Mouse (Mus musculus): ENCODE results near the gene Klhl9.

The Klhl9 gene

DNA sequence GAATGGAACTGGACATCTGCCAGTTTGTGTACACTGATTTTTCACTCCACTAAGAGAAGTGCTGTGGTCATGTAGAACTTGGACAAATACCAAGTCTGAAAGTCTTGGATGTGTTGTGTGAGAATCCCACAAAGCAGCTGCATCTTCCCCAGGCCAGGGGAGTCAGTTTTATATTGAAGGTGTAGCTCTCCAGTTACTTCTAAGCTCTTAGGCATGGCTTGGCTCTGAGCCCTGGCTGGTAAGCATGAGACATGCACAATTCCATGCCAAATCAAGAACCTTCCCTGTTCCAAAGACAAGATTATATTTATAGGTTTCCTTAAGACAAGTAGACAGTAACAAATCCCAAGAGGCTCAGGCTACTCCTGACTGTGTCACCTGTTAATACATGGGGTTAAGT is 7.2 kb downstream of the Klhl9 start:
- no peak for DNase-seq (ENCODE audit: extremely low spot score)

DNA sequence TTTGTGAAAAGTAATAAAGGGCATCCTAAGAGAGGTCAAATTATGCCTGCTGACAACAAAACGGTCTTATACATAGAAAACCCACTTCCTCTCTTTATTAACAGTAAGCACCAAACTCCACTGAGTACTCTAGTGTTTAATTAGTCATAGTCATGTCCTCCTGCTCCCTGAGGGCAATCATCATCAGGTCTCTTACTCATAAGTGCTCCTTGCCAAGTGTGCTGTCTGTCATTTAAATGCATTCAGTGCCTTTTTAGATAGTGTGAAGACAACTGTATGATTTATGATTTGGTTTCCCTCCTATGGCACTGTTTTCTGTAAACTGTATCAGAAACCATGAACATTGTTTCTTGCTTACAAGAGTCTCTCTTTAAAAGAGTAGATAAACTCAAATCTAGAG is 8.0 kb downstream of the Klhl9 start:
- no peak for DNase-seq (ENCODE audit: extremely low spot score)

DNA sequence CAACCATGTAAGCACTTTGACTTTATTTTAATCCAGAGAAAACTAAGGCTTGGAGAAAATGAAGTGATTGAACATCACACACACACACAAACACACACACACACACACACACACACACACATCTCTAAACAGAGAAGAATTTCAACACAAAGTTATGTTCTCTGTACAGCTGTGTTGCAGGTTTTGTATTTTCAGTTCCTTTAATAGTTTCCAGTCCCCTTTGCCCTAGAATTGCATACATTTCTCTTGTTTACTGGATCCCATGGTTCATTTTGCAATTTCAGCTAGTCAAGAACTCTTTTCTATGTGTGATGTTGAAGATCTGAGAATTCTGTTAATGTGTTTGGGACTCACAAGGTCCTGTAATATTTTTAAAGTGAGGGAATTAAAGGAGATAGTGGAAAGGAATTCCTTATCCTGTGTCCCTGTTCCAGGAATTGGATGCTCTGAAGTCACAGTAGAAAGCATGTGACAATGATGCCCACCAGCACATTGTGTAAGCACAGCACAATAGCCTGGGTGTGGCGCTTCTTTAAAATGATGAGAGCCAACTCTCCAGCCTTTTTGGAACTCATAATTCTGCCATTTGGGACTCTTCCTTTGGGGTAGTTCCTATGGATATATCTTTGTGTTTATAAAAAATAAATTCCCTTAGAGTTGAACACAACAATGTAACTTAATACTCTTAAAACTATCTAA is 15.0 kb downstream of the Klhl9 start:
- DNase-seq (ENCODE audit: extremely low spot score), result no peak

- DNase-seq (ENCODE audit: extremely low spot score), result no peak
Observed at GRCm38 (mm10) chr4:88705924-88706323, 16.3 kb downstream of the Klhl9 start.

DNA sequence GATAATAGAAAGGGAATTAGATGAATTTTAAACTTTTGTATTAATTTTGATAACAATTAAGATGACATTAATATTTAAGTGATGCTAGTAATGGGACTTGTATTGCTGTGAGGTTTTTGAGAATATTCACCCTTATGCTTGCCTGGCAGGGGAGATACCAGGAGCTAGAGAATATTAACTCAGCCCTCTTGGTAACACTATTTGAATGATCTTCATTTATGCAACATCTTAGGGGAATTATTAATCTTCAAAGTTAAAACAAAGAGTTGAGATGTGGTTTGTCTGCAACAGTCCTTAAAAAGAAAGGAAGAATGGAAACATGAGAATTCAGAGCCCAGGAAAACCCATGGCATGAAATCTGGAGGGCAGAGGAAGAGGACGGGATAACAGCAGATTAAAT is 23.0 kb downstream of the Klhl9 start:
- DNase-seq (ENCODE audit: extremely low spot score), result no peak

GRCm38 (mm10) chr4:88698781-88699180 is 23.5 kb downstream of the Klhl9 start:
- no peak for DNase-seq (ENCODE audit: extremely low spot score)

GRCm38 (mm10) chr4:88697753-88698152 is 24.5 kb downstream of the Klhl9 start:
- no peak for DNase-seq (ENCODE audit: extremely low spot score)

GRCm38 (mm10) chr4:88697108-88697507 is 25.2 kb downstream of the Klhl9 start:
- DNase-seq (ENCODE audit: extremely low spot score), result no peak

DNA sequence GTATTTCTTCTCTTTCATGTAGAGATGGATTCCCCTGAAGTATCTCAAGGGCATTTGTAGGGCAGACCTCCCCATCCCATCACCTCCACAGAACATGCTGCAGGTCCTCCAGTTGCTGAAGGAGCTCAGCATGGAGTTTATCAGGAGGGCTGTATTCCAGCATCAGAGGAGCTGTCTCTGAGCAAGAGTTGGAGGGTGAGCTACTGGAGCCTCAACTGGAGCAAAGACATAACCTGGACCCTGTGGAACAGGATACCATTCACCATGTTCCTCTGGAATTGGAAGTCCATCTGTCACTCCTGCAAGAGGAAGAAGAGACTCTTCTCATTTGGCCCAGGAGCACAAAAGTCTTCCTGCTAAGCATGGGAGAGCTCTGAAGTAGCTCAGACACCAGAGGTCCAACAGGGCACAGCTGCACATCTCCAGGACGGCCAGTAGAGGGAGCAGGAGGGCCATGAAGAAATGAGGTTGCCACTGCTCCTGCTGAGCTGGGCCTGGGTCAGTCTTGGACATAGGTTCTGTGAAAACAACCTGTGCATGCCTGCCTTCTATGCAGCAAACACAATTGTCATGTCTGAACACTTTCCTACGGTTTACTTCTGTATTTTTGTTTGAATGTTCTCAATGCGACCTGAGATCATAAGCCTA is 25.9 kb downstream of the Klhl9 start:
- DNase-seq (ENCODE audit: extremely low spot score), result peak; percentile 73

GRCm38 (mm10) chr4:88693392-88693791 is 28.9 kb downstream of the Klhl9 start:
- DNase-seq (ENCODE audit: extremely low spot score), result no peak

DNA sequence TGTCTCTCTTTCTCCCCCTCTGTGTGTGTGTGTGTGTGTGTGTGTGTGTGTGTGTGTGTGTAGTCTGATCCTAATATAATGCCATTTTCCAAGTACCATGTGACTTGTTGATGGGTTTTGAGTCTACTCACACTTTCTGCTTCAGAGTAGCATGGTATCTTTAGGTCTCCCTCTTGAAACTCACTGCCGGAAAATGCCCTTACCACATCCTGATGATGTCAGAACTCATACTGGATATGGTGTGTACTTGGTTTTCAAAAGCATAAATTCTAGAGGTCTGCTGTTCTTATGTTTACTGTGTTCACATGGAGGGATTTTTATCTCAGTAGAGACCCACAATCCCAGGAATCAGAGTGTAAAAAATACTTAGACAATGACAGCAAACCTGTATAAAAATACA is 29.7 kb downstream of the Klhl9 start:
- no peak for DNase-seq (ENCODE audit: extremely low spot score)

- no peak for DNase-seq (ENCODE audit: extremely low spot score)
Observed at GRCm38 (mm10) chr4:88691259-88691658, 31.0 kb downstream of the Klhl9 start, which contains the start of gene Ifnab. Ifnab (minus strand) TSS chr4:88691359.

- no peak for DNase-seq (ENCODE audit: extremely low spot score)
Observed at GRCm38 (mm10) chr4:88683812-88684211, 38.5 kb downstream of the Klhl9 start, which contains the start of gene Ifna2. Ifna2 (minus strand) TSS chr4:88683912.

GRCm38 (mm10) chr4:88681353-88681752 is 40.9 kb downstream of the Klhl9 start:
- DNase-seq (ENCODE audit: extremely low spot score), result no peak

DNA sequence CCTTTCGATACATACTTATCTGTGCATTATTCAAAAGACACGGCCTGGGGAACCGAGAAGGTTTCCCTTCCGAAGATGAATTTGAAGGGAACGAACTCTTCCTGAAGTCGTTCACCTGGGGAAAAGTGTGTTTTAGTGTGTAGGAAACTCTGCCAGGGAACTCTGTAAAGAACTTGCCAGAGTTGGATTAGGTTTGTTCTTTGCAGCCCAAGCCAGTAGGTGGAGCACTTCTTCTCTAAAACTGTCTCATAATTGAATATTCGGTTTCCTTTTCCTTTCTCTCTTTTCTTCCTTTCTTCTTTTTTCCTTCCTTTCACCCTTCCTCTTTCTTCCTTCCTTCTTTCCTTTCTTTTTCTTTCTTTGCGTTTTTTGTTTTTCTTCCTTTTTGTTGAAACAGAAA is 41.9 kb downstream of the Klhl9 start:
- peak; percentile 5 for DNase-seq (ENCODE audit: extremely low spot score)

GRCm38 (mm10) chr4:88676824-88677223 is 45.4 kb downstream of the Klhl9 start, which contains the start of gene Ifna16:
Ifna16 (minus strand) TSS chr4:88676924.
- no peak for DNase-seq (ENCODE audit: extremely low spot score)

Measured in embryo, embryonic 9.5 days (tissue).